Mouse (Mus musculus): ENCODE results near the gene Hoxb13. TPM values are rescaled to one million over a fixed set of nuclear protein-coding genes. Genes with fewer than 3 reads are reported as not detected.

The Hoxb13 gene
- not detected for polyA plus RNA-seq (2017; shearing (Covaris generic))

GRCm38 (mm10) chr11:96193521-96194400 is at the start of gene Hoxb13:
Gene Hoxb13, plus strand, starts transcription at chr11:96194316.

Other genes starting within 250 kb of the Hoxb13 start
- not detected for gene Igf2bp1, start 188.4 kb upstream of the Hoxb13 start, polyA plus RNA-seq (2017; shearing (Covaris generic))
- gene Gip, start 169.8 kb upstream of the Hoxb13 start, polyA plus RNA-seq (2017; shearing (Covaris generic)): not detected
- 63.8 TPM for gene Snf8, start 159.4 kb upstream of the Hoxb13 start, polyA plus RNA-seq (2017; shearing (Covaris generic))
- 55.5 TPM for gene Ube2z, start 128.9 kb upstream of the Hoxb13 start, polyA plus RNA-seq (2017; shearing (Covaris generic))
- gene Atp5g1, start 118.6 kb upstream of the Hoxb13 start, polyA plus RNA-seq (2017; shearing (Covaris generic)): 233 TPM
- not detected for gene Calcoco2, start 82.4 kb upstream of the Hoxb13 start, polyA plus RNA-seq (2017; shearing (Covaris generic))
- gene Ttll6, start 60.5 kb upstream of the Hoxb13 start, polyA plus RNA-seq (2017; shearing (Covaris generic)): not detected
- not detected for gene Hoxb9, start 77.1 kb downstream of the Hoxb13 start, polyA plus RNA-seq (2017; shearing (Covaris generic))
- gene Hoxb8, start 87.6 kb downstream of the Hoxb13 start, polyA plus RNA-seq (2017; shearing (Covaris generic)): not detected
- gene Hoxb7, start 92.3 kb downstream of the Hoxb13 start, polyA plus RNA-seq (2017; shearing (Covaris generic)): not detected
- not detected for gene Hoxb6, start 98.2 kb downstream of the Hoxb13 start, polyA plus RNA-seq (2017; shearing (Covaris generic))
- 0.17 TPM for gene Hoxb5, start 109.0 kb downstream of the Hoxb13 start, polyA plus RNA-seq (2017; shearing (Covaris generic))
- 0.15 TPM for gene Hoxb4, start 124.0 kb downstream of the Hoxb13 start, polyA plus RNA-seq (2017; shearing (Covaris generic))
- not detected for gene Hoxb3, start 129.0 kb downstream of the Hoxb13 start, polyA plus RNA-seq (2017; shearing (Covaris generic))
- gene Hoxb2, start 156.2 kb downstream of the Hoxb13 start, polyA plus RNA-seq (2017; shearing (Covaris generic)): not detected
- gene Hoxb1, start 171.4 kb downstream of the Hoxb13 start, polyA plus RNA-seq (2017; shearing (Covaris generic)): not detected